Mouse (Mus musculus) Patski (cell line): ENCODE data around the gene Rgl1. TPM values are rescaled to one million over a fixed set of nuclear protein-coding genes. Genes with fewer than 3 reads are reported as not detected.

Experiments used
- ATAC-seq: fragments of 100-300 bp; one replicate; pipeline ENCODE4 v1.8.0; 2021
- CTCF ChIA-PET: fragments of 350-600 bp; sonication (Branson Sonifier 250); formaldehyde crosslinking; loops from one replicate; lab custom pipeline; 2022; ENCODE audit warnings: inconsistent platforms; lab: Charles Lee
- POLR2A ChIA-PET: fragments of 350-600 bp; sonication (Branson Sonifier 250); formaldehyde crosslinking; loops from one replicate; lab custom pipeline; 2022; ENCODE audit warnings: antibody characterized with exemption, inconsistent platforms; lab: Charles Lee
- DNase-seq: peaks from one replicate; pipeline ENCODE4 v3.0.0-alpha.2; 2011; ENCODE audit warnings: low read depth, low spot score
- H3K27me3 ChIP-seq: fragments of 371-371 bp; one replicate; pipeline ENCODE4 v1.5.1; 2021
- CTCF ChIP-seq: fragments of 100-300 bp; IDR thresholded peaks from one replicate; pipeline ENCODE4 v1.5.1; 2021
- in situ Hi-C: fragments of 300-500 bp; cut with MboI; formaldehyde crosslinking; loops from 3 replicates; pipeline ENCODE4 v1.11.1; 2018; ENCODE audit warnings: low pct_unique_long_range_greater_than_20kb, mixed read lengths
- polyA plus RNA-seq: library from polyadenylated mRNA; unstranded; gene quantifications from one replicate; pipeline ENCODE4 v1.2.3, GENCODE M21; 2021

The Rgl1 gene
- polyA plus RNA-seq, 1 experiment from 2014 or later: 51.6 TPM

DNA sequence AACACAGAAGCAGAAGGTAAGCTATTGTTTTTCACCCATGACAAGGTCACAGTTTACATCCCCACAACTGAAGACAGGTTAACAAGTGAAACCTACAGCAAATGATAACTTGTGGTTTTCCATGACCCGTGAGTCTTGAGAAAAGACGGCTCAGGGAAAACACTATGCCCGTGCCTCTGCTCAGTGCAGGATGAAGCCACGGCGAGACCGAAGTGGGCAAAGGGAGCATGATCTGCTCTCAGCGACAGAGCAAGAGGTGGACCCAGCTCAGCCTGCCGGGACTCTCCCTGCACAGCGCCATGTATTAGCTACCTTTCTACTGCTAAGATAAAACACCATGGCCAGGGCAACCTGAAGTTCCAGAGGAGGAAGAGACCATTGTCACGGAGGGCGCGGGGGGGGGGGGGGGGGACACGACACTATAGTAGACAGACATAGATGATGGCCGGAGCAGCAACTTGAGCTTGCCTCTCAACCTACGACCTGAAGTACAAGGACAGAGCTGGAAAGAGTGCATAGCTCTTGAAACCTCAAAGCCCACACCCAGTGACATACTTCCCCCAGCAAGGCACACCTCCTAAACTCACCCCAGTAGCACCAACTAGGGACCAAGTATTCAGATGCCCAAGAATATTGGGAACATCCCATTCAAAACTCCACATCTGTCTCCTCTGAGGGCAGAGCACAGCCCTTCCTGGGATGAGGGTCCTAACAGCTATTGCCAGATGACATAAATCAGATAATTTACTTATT, 174.2 kb downstream of the Rgl1 start:
- TF ChIP-seq CTCF: no peak
- no peaks in the 10 kb centered on the region for H3K27me3 ChIP-seq
- no peak for ATAC-seq
- POLR2A ChIA-PET: interaction anchor here (0.6 kb wide), 1 partner anchor 19 kb away, joined by 3 read pairs; no protein-coding TSS in a partner anchor
- no peak for DNase-seq
- CTCF ChIA-PET: interaction anchor here (0.9 kb wide), 1 partner anchor 9 kb away, joined by 4 read pairs; no protein-coding TSS in a partner anchor
- in situ Hi-C loops: no loop called here

DNA sequence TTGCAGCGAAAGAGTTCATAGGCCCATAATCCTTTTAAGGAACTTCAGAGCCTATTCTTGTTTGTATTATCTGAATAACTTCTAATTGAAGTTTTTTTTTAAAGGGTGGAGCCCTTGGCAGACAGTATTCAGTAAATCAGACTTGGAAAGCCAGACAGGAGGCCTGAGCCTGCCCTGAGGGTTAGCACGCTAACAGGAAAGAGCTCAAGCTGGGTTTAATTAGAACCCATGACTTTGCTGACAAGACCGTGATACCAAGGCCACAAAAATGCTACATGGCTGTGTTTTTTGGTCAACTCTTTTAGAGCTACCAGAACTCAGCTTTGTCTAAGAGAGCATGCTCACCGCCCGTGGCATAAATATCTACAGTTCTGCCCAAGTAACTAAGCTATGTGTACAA, 175.8 kb downstream of the Rgl1 start:
- TF ChIP-seq CTCF: no peak
- no peak for ATAC-seq
- ChIA-PET POLR2A (no interaction called here), CTCF (no interaction called here)
- H3K27me3 ChIP-seq: no peaks in the 10 kb centered on the region
- DNase-seq: no peak
- in situ Hi-C loops: no loop called here

DNA sequence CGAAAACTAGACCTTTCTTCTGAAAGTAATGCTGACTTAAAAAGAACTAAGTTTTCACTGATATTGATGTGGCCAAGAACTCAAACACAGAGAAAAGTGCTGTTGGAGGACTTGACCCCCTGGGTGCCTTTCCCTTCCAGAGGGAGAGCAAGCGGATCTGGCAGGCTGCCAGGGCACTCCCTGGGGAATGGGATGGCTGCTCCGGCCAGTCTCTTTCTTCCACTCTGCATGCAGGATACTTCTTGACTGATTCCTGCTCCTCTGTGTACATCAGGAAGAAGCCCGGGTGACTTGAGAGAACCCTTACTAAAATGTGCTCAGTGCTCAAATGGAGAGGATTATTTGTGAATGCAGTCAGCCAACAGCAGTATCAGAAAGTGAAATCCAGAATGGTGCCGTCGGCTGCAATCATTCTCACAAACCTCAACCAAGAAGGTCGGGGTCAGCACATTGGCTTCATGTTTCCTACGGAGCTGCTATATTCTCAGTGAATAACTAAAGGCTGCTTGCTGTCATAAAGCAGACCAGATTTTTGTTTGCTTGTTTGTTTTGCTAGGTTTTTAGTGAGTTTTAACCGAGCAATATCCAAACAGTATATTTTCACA, 176.7 kb downstream of the Rgl1 start:
- POLR2A ChIA-PET: no interaction called here
- no peaks in the 10 kb centered on the region for H3K27me3 ChIP-seq
- DNase-seq: no peak
- in situ Hi-C loops: no loop called here
- TF ChIP-seq CTCF: no peak
- ATAC-seq: no peak
- CTCF ChIA-PET: no interaction called here

DNA sequence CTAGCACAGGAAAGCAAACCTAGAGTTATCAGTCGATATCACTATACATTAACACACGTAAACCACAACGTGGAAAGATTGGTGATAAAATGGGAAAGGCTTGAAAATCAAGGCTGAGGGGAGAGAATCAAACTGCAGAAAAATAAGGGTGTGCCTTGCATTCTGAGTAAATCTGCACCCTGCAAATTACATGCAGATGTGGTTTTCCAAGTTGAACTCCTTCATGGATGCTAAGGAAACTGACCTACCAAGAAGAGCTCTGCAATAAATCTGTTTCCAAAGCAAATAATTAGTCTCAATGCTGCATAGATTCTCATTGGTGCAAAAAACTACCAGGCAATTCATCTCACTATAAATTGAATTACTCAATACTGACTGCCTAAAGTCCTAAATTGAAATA, 178.7 kb downstream of the Rgl1 start:
- in situ Hi-C loops: no loop called here
- TF ChIP-seq CTCF: no peak
- POLR2A ChIA-PET: no interaction called here
- ATAC-seq (no peak), DNase-seq (no peak)
- CTCF ChIA-PET: no interaction called here
- H3K27me3 ChIP-seq: no peaks in the 10 kb centered on the region

DNA sequence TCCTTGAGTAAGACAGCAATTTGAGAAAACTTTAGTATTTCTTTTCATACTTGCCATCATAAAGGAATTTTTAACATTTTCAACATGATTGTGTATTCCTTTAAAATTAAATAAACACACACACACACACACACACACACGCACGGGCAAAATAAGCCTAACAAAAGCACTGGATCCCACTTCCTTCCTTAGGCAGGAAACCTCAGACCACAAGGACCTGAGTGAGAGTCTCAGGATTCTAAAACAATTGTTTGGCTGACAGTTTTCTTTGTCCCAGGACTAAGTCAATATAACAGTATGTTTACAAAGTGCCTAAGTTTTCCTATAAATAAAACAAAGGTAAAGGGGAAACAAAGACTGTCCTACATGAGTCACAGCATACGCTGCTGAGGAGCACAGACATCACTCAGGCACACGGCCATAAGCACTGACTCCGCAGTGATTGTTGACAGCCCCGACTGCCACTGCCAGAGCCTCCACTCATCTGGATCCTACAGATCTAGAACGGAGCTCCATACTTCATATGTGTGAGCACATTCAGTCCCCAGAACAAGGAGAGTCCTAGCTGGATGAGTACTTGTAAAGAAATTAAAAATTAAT, 180.7 kb downstream of the Rgl1 start:
- in situ Hi-C loops: no loop called here
- POLR2A ChIA-PET: no interaction called here
- ATAC-seq: no peak
- TF ChIP-seq CTCF: no peak
- CTCF ChIA-PET: interaction anchor here (1.2 to 2.3 kb wide), 3 partner anchors 9 to 13 kb away, joined by 3 to 6 read pairs (median 4); no protein-coding TSS in a partner anchor
- no peaks in the 10 kb centered on the region for H3K27me3 ChIP-seq
- DNase-seq: no peak

DNA sequence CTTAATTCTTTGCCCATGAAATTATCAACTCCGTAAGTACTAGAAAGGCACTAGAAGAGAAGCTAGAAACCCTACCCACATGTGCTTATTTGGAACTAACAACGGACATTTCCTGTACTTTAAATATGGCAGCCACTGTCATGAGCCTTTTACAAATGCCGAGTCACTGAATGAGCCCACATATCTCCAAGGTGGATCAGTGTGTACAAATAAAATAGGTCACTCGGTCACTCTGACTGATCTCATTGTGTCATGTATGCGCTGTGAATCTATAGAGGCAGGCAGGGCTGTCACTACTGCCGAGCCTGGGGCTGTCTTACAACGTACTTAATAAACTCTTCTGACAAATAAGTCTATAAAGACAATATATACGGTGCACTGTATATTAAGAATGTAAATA, 181.2 kb downstream of the Rgl1 start:
- in situ Hi-C loops: no loop called here
- ATAC-seq (no peak), DNase-seq (no peak)
- POLR2A ChIA-PET: interaction anchor here (0.6 kb wide), 1 partner anchor 95 kb away, joined by 3 read pairs; no protein-coding TSS in a partner anchor
- CTCF ChIA-PET: interaction anchor here (1.3 to 2.3 kb wide), 2 partner anchors 9 to 12 kb away, joined by 3 to 6 read pairs; no protein-coding TSS in a partner anchor
- TF ChIP-seq CTCF: no peak
- H3K27me3 ChIP-seq: no peaks in the 10 kb centered on the region

DNA sequence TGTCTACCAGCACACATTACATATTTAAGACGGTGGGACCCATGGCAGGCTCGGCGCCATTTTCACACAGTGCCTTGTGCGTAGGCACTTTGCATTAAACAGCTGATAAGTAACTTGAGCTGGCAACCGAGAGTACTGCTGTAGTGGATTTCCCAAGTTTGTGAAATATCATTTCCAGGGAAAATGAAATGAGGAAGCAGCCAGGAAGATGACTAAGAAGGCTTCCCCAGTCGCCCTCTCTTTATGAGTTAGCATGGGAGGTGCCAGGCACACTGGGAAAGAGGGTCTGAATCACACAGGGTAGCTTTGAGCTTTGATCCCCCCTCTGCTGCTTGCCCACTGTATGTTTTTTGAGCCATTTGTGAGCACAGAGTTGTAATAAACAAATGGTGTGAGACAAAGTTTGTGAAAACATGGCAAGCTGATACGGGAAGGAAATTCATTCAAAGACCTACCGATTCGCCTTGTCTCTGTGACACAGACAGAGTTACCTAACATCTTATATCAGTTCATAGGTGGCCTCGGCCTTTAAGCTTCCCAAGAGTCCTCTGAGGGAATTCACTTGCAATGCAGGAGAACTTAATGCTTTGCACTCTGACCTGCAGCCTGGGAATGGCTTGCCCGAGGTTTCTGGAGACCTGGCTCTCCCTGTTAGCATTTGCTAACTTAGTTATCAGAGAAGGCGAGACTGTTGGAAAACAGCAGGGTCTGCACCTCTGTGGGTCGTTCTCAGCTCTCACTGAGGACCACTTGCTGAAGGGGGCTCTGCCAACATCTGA, 184.8 kb downstream of the Rgl1 start:
- ChIA-PET POLR2A (interaction anchor here (0.9 kb wide), 1 partner anchor 15 kb away, joined by 4 read pairs; no protein-coding TSS in a partner anchor), CTCF (interaction anchor here (1.0 to 1.6 kb wide), 2 partner anchors 13 to 15 kb away, joined by 3 read pairs; no protein-coding TSS in a partner anchor)
- DNase-seq: no peak
- no peaks in the 10 kb centered on the region for H3K27me3 ChIP-seq
- no peak for TF ChIP-seq CTCF
- in situ Hi-C loops: no loop called here
- no peak for ATAC-seq

DNA sequence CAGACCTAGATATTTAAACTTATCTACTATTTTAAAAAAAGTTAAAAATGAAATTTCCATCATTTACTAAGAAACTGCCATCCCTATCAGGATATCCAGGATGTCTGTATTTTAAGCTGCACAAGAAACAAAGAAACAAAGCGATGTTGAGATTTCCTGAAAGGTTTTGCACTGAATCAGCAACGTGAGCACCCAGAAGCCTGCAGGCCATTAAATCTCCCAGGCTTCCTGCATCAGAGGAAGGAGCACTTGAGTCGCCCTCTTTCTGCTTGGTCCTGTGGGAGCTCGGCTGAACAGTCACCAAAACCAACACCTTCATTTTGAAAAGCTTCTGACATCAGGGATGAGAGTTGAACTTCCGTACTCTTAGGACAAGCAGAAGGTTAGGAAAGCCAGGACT, 187.2 kb downstream of the Rgl1 start:
- ChIA-PET POLR2A (interaction anchor here (1.2 kb wide), 1 partner anchor 15 kb away, joined by 3 read pairs; no protein-coding TSS in a partner anchor), CTCF (no interaction called here)
- ATAC-seq (no peak), DNase-seq (no peak)
- in situ Hi-C loops: no loop called here
- no peaks in the 10 kb centered on the region for H3K27me3 ChIP-seq
- TF ChIP-seq CTCF: no peak

DNA sequence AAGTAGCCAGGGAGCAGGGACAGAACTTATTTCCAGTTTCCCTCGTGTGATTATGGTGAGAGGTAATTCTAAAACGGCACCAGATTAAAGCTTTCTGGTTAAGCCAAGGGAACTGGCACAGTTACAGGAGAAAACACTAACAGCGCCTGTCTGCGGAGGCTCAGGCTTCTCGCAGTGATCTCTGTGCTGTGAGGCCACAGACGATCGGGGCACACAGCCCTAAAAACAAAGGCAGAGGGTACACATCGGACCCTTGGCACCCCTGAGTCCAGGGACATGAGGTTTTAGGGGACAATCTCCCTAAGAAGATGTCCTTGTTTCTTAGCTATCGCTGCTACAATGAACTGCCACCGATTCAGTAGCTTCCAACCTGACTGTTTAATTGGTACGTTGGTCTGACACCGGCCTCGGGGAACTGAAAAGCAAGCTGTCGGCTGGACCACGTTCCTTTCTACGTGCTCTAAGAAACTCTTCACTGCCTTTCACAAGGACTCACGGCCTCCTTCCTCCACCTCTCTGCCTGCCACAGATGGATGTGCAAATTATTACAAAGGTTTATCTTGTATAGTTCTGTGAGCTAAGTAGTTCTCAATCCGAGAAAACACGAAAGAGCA, 187.9 kb downstream of the Rgl1 start:
- TF ChIP-seq CTCF: no peak
- H3K27me3 ChIP-seq: no peaks in the 10 kb centered on the region
- no peak for DNase-seq
- in situ Hi-C loops: no loop called here
- ATAC-seq: no peak
- ChIA-PET POLR2A (interaction anchor here (1.2 kb wide), 1 partner anchor 14 kb away, joined by 3 read pairs; no protein-coding TSS in a partner anchor), CTCF (no interaction called here)
